Mouse (Mus musculus): ENCODE measurements around the gene Ofd1. TPM values are rescaled to one million over a fixed set of nuclear protein-coding genes. Genes with fewer than 3 reads are reported as not detected.

Gene Ofd1
- 1 to 10 TPM; 4.5 to 6.1 TPM for total RNA-seq (2021)
- long read RNA-seq, experiment 1, full-length matches to known transcripts: 4 of 7 reads
- long read RNA-seq, experiment 1, partial matches to known transcripts: 3 of 7 reads
- long read RNA-seq, experiment 1, other reads (novel, unspliced or antisense): 0 of 7 reads
- long read RNA-seq, experiment 2, full-length matches to known transcripts: 5 of 6 reads
- long read RNA-seq, experiment 2, partial matches to known transcripts: 1 of 6 reads
- long read RNA-seq, experiment 2, other reads (novel, unspliced or antisense): 0 of 6 reads

DNA sequence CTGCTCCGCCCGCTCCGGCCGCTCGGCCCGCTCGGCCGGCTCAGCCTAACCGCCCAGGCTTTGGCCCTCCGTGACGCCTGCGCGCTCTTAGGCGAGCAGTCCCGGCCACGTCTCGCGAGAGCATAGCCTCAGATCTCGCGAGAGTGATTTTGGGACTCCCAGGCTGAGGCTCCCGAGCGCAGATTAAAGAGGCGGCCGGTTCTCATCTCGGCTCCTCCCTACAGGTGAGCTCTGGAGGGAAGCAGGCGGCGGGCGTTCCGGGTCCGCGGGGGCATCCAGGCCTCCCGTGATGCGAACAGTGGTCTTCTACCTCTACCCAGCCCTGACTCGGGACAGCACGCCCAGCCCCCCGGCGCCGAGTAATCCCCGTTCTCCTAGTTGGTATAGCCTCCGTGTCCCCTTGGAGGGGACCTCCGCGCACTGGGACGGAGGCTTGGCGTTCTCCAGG, at the start of gene Ofd1:
Gene Ofd1, minus strand, starts transcription at position 89 of the 448 bp plus-strand sequence.
- DNase-seq (ENCODE audit: low spot score): peak; percentile 90

DNA sequence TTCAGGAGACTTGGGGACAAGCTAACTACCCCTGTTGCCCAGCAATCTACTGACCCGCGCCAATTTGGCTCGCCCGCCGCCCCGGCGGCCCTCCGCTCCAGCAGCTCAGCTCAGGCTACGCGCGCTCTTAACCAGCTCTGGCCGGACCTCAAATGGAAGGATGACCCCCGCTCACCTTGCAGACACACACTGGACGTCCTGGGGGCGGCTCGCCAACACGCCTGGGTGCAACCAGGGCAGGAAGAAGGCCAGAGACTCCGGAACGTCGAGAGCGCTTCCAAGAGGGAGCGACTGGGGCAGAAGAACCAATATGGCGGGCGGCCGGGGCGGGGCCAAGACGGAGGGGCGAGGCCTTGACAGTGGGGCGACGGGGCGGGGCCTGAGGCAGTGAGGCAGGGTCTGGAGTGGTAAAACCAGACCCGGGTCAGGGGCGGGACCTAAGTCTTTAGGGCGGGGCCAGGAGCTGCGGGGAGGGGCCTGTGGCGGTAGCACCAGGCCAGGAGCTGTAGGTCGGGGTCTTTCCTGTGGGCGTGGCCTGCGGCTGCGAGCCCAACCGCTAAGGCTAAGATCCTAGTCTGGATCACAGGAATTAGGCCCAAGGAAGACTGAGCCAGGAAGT, 39.0 kb upstream of the Ofd1 start, which contains the start of gene Rab9:
Gene Rab9, minus strand, starts transcription at position 503 of the 619 bp plus-strand sequence.
- DNase-seq (ENCODE audit: low spot score): peak; percentile 91

DNA sequence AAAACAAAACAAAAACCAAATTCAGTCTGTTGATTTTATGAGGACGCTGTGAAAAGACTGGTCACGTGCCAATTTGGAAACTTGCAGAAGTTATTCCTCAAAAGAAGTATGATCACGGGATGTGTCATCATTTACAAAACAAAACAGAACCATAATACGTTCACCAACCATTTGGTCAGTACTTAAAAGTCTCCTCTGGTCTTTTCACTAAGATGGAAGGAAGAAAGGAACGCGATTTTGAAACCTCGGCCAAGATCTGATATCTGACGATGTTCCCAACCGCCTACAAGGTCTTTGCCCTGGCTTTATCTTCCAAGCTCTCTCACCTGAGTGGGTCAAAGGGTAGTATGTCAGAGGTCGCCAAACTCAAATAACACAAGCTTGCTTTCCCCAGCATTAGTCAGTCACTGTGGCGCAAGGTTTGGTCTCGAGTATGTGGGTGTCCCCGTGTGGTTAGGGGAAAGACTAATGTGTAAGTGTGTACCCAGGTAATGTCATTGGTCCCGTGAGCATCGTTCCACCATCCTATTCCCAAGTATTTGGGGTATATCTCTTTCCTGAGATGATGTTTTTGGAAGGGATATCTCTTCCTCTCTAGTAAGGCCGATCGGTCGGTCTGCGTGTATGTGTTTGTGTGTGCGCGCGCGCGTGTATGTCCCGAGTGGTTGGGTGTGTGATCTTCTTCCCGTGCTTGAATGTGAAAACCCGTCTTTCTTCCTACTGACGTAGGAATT, 38.3 kb upstream of the Ofd1 start:
- DNase-seq (ENCODE audit: low spot score): no peak

DNA sequence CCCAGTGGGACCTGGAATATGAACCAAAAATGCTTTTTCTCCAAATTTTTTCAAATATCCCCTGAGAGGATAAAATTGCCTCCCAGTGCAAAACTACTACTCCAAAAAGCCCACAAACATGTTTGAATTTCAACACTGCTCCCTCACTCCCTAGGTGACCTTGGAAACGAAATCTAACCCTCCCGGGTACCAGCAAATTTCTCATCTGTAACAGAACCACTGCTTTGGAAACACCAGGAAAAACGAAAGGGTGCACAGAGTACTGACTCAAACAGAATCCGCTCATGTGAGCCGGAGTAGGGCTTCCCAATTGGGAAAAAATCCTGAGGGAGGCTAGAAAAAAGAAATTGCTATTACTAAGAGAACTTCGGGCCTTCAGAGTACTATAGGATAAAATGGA, 36.9 kb upstream of the Ofd1 start:
- no peak for DNase-seq (ENCODE audit: low spot score)

DNA sequence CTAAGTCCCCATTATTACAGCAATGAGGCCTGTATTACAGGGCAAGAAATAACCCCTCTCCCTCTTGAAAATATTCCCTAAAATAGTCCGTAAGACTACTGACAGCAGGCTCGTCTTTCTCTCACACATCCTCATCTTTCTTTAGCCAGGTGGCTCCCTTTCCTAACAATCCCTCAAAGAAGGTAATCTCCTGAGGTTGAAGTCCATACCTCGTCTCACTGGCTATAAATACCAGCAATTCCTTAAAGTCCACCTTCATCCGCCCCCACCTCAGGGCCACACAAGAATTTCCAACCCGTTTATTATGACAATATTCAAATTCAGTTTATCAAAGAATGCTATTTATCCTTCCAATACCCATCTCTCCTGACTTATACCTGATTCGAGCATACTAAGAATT, 32.1 kb upstream of the Ofd1 start:
- no peak for DNase-seq (ENCODE audit: low spot score)

DNA sequence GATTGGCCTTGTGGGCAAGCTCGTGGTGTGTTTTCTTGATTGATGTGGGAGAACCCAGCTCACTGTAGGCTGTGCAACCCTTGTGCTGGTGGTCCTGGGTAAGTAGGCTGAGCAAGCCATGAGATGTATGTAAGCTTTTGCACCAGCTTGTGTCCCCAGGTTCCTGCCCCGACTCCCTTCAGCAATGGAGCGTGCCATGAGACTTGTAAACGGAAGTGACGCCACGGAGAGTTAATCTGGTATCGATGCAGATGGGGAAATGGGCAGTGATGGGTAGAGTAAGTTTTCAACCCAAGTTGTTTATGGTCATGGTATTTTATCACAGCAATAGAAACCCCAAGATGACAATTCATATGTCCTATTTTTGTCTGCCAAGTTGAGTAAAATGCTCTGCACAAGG, 27.8 kb upstream of the Ofd1 start:
- no peak for DNase-seq (ENCODE audit: low spot score)

DNA sequence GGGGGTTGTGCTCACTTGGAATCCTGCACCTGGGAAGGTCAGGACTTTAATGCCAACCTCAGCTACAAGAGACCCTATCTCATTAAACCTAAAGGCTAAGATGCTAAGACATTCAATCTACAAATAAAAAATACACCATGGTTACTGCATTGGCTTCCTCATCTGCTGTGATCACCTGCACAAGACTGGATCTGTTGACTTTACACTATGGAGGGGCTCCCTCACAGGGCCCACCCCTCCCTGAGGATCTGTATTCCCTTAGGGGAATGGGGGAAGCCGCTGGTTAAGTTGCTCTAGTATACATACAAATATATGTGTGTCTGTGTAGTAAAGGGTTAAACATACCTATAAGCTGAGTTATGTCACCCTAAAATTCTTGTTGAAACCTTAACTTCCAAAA, 15.0 kb upstream of the Ofd1 start:
- DNase-seq (ENCODE audit: low spot score): no peak

DNA sequence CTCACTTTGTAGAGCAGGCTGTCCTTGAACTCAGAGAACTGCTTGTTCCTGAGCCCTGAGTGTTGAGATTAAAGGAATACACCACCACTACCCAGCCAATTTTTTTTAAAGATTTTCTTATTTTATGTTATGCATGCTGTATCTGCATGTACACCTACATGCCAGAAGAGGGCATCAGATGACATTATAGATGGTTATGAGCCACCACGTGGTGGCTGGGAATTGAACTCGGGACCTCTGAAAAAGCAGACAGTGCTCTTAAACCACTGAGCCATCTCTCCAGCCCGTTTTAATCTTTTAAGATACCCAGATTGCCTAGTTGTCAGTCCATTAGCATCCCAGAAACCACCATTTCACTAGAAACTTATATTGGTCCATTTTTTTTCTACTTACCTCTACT, 13.8 kb upstream of the Ofd1 start:
- no peak for DNase-seq (ENCODE audit: low spot score)

DNA sequence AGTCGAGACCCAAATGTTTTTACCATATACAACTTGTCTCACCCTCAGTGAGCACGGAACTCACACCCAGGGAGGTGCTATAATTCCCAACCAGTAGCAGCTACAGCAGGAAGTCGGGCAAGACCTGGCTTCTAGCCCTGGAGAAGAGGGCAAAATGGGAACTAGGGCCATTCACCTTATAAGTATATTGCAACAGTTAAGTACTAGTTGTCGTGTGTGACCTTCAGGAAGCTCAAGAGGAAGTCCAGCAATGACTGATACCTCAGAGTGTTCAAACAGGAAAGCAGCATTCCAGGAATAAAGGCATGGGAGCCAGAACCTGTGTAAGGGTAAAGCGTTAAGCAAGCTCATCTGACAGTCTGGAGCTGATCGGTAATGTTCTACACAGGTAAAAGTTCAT, 13.0 kb upstream of the Ofd1 start:
- no peak for DNase-seq (ENCODE audit: low spot score)

DNA sequence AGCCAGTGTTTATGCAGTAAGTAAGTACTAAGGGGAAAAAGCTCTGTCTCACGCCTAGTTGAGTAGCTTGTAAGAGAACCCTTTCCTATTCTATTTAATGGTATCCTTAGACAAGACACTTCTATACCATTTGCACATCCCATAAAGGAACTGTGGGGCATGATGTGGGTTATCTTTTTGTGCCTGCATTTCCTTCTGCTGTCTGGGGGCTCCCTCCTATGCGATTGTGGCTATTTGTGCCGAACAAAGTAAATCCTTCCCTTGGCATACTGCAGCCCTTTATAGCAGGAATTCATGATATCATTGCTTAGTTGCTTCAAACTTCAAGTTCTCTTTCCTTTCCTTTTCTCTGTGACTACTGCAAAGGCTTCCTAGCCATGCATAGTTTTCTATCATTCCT, 4.0 kb upstream of the Ofd1 start:
- DNase-seq (ENCODE audit: low spot score): no peak

DNA sequence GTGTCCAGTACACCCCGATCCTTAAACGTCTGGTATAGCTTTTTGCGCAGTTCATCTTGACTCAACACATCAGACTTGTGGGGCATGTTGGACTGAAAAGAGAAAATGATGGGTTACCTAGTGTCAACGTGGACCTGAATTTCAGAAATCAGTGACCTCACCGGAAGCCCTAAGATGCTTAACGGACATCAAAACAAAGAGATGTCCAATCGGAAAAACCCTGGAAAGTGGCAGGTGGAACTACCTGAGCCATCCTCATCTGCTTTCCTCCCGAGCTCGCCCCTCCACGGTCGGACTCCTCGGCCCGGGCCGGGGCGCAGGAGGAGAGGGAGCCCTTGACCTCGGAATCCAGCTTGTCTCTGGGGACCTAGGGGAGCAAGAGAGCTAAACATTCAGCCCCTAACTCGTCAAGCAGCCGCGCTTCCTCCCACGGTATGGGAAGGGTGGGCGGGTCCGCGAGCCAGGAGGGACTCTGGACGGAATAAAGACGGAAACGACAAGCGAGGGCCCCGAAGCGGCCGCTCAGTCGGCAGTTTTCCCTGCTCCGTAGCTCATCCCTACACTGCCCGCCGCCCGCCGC, 378 bp downstream of the Ofd1 start, which contains the start of gene Trappc2:
Gene Trappc2, plus strand, starts transcription at position 539 of the 580 bp plus-strand sequence.
- DNase-seq (ENCODE audit: low spot score): peak; percentile 2

DNA sequence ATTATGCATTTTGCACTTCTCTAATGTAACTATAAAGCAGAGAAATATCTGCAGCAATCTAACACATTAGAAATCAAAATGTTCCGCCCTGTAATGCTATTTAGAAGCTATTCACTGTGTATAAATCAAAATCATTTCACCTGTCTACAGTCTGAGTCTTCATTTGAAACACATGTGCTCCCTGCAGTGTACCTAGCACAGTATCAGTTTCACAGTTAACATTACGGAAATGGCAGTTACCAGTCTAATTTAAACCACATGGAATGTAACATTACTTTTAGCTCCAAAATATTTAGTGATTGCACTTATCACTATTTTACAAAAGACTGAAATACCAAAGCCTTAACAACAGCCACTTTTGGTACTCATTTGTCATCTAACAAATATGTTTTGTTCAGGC, 5.7 kb downstream of the Ofd1 start:
- DNase-seq (ENCODE audit: low spot score): no peak

DNA sequence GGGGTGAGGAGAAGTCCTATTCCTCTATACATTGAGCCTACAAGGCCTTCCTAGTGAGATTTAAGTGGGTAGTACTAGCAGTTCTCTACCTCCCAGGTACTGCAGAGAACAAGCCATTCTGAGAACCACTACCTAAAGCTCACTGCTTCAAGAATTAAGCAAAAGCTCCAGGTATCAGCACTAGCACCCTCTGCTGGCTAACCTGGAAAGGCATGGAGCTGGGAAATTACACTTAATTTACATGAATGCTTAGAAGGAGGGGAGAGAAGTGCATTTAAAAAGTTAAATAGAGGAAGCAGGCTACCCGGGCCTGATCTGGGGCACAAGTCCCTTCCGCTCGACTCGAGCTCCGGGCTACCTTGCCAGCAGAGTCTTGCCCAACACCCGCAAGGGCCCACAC, 24.3 kb downstream of the Ofd1 start:
- peak; percentile 3 for DNase-seq (ENCODE audit: low spot score)

DNA sequence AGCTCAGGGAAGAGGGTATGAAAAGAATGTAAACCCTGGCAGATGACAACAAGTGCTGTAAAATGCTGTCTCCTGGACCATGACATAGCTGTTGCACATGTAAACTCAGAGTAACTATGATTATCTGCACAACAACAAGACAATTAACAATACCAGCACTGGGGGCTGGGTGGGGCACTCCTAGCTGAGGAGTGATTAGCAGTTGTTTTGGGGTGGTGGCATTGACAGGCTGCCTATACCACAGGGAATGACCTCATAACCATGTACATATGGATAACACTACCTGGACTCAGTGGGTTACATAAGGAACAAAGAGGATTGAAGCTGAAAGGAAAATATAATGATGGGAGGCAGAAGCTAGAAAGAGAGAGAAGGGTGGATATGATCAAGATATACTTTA, 32.6 kb downstream of the Ofd1 start:
- no peak for DNase-seq (ENCODE audit: low spot score)

DNA sequence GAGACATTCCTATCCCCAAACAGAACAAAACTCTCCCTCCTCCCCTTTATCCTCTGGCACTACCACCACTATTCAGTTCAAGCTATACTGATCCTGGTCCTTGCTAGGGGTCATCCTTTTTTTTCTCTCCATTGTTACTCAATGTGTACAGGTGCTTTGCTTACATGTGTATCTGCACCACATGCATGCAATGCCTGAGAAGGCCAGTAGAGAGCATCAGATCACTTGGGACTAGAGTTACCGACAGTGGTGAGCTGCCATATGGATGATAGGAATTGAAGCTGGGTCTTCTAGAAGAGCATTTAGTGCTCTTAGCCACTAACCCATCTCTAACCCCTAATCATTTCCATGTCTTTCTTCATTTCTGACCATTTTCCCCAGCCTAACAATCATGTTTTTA, 46.8 kb downstream of the Ofd1 start:
- DNase-seq (ENCODE audit: low spot score): no peak

DNA sequence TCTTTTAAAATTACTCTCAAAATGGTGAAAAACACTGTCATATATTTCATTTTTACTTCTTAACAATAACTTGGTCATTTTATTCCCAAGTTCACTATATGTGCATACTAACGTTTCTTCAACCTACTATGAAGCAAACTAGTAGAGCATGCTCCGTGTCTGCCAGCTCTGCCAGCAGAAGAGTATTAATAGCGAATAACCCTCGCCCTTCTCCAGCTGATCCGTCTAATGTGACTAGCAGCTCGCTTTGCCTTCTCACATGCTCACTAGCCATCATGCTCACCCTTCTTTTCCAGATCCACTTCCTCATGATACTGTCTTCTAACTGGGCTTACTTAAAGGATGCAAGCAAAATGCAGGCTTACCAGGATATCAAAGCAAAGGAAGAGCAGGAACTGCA, 53.8 kb downstream of the Ofd1 start:
- peak; percentile 18 for DNase-seq (ENCODE audit: low spot score)

DNA sequence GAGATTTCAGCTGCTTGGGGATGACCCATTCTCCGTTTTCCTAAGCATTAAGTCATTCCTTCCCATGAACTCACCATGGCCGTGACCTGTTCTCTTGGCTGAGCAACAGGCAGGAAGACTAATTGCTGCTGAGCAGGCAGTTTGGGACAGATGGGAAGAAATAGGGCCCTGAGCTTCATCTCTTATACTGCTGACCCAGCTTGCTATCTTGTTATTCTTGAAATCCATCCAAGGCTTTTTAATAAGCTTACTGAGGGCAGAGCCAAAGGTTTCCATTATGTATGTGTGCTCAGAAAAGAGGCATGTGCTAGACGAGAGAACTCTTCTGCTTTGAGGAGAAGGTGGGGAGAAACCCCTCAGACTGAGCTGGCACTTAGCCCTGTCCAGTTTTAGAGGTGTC, 55.6 kb downstream of the Ofd1 start:
- DNase-seq (ENCODE audit: low spot score): peak; percentile 40

DNA sequence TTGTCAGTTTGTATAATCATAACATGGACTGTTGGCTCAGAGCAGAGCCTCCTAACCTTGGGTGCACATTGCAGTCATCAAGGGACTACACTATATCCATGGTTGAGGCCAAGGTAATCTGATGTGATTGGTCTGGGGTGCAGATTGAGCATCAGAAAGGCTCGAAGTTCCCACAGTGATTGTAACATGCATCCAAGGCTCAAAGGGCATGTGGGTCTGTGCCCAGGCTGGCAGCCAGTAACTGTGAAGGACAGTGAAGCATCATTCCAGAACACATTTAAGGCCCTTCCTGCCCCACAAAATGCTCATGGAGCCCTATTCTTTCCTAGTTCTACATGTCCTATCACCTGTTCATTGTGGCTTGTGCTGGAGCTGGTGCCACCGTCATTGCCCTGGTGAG, 56.9 kb downstream of the Ofd1 start:
- DNase-seq (ENCODE audit: low spot score): no peak

DNA sequence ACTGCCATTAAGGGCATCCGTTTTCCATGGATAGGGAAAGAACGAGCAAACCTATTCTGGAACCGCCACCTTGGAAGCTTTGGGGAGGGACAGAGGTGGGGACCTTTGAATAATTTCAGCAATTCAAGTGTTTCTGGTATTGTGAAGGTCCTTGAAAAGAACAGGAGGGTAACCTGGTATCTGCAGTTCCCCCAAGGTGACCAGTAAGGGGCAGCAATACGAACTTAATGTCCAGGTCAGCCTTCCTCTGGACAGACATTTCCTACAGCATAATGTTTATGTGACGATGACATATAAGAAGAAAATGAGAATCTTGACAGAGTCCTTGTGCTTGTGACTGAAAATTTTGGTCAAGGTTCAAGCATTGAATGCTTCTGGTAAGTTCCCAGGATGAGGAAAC, 61.9 kb downstream of the Ofd1 start:
- DNase-seq (ENCODE audit: low spot score): no peak

DNA sequence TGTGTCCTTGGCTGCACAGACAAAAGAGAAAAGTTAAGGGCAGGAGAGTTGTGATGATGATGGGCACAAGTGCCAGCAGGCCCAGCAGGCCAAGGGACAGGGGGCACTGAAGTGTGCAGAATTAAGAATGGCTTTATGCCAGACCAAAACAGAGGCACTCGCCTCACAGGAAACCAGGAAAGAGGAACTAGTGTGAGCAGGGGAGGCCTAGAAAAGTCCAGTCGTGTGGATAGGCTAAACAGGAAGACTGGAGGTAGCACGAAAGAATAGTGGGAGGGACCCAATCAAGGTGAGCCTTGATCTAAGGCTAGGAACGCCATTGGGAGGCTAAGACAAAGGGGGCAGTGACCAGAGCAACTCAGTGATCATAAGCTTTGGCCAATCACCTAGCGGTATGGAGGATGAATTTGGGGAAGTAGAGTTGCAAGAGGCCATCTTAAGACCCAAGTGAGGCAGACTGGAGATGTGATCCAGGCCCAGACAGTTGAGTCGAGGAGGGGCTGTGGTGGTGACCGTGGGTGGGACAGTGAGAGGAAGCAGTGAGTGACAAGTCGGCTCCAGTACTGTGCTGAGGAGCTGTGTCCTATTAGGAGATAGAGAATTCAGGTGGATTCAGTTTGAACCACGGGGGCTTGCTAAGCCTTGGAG, 63.7 kb downstream of the Ofd1 start:
- no peak for DNase-seq (ENCODE audit: low spot score)

DNA sequence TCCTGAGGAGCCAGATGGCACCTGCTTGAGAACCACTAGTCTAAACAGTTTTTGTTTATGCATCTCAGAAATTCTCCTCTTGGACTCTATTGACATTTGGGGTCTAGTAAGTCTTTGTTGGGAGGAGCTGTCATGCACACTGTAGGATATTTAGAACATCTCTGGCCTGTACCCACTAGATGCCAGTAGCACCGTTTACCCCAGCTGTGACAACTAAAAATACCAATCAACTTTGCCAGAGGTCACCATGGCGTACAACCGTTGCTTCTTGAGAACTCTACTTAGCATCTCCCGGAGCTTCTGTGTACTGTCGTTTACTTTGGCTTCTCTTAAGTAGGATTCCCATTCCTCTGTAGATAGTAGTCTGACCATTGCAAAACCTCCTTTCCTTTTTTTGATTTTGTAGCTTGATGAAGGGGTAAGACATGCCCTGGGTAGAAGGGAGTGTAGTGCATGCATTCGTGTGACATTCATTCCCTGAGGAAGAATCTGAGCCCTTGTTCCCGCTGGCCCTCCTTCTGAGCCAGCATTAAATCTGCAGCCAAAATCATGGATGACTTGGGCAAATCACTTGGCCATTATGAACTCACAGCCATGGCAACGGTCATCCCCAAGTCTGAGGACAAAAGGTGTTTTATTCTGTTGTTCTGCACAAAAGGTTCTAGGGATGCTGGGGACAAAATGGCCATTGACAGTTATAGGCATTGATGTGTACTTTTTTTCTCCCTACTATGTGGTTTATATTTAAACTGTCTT, 74.9 kb downstream of the Ofd1 start:
- DNase-seq (ENCODE audit: low spot score): no peak

All from gastrocnemius, adult 18-20 months (tissue).